Mouse (Mus musculus) urinary bladder, postnatal 10 days (tissue): ENCODE results near the gene Tomm34.
"Not testable (repeated sequence)": the region's sequence is repeated elsewhere in the genome, so short reads cannot be mapped to it uniquely, and the experiment has no call there.

Source experiments
- DNase-seq: peaks from one replicate; pipeline ENCODE4 v3.0.0; 2022; ENCODE audit warnings: low spot score

Gene Tomm34

DNA sequence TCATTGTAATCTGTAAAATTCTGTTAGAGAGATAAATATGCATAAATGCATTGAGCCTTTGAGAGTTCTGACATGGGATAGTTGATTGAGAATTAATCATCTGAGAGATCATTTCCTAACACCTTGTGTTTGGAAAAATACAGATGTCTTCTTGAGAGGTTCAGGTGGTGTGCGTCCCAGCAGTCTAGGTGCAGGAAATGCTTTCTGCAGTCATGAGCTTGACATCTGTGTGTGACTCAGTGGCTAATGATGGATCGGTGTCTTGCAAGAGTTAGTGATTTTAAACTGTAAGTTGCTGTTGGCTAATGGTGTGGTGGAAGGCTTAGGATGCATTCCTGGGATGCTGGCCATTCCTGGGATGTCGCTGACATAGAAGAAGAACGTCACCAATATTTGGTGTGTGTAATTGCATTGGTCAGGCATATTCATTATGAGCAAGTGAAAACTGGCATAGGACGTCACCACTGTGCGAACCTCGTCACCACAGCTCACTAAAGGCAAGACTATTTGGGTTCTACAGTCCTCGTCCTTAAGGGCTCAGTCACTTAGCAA, 6.0 kb upstream of the Tomm34 start:
- DNase-seq = no peak

DNA sequence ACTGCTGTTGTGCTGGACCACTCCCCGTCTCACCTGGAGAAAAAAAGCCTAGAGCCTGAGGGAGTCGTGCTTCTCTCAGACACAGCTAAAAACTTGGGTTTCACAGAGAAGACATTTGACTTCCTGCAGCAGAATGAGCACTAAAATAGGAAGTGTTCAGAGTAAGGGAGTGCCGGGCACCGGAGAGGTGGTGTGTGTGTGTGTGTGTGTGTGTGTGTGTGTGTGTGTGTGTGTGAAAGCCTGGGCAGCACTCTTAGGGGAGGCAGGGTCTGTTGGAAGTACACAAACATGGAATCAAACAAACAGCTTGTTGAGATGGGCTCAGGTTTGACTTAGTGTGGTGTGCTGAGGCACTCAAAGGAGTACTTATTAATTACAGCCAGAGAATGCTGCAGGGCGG, 4.1 kb upstream of the Tomm34 start:
- no peak for DNase-seq

DNA sequence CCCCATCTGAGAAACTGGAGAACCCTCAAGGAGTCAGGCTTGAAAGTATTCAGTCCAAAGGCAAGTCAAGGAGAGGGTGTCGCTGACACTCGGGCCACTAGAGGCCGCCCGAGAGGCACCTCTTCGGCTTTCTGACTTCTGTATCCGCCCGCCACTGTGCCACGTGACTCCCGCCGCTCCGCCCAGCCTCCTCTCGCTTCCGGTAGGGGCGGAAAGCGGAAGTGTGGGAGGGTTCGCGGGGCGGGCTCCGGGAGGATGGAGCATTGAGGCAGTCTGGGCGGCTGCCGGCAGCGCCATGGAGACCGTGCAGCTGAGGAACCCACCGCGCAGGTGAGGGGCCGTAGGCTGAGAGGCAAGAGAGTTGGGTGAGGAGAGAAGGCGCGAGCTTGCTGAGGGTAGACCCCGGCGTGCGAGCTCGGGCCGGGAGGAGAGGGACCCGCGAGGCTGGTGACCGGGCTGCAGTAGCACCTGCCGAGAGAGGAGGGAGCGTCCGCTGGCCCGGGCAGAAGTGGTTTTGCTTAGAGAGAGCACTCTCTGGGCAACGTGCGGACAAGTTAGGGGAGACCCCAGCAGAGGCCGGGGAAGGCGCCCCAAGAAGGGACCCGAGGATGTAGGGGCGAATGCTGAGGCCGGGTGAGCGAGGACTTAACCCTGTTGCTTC, 3.1 kb upstream of the Tomm34 start:
- DNase-seq = peak; percentile 93

DNA sequence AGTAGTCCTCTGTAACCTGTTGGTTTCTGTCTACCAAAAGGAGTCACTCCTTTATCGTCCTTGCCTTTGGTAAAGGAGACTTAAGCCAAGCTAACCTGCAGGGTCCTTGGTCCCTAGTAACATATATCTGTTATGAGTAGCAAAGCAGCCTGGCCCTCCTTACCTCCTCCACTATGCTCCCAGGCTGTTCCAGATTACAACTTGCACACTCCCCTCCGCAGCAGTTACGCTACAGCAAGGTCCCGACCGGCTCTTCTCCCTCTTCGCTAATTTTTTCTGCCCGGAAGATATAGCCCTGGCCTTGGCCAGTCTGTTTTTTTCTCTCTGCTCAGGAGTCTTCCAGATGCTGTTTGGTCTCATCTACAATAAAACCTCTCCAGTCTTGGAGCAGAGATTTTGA, 2.2 kb upstream of the Tomm34 start:
- DNase-seq = no peak

DNA sequence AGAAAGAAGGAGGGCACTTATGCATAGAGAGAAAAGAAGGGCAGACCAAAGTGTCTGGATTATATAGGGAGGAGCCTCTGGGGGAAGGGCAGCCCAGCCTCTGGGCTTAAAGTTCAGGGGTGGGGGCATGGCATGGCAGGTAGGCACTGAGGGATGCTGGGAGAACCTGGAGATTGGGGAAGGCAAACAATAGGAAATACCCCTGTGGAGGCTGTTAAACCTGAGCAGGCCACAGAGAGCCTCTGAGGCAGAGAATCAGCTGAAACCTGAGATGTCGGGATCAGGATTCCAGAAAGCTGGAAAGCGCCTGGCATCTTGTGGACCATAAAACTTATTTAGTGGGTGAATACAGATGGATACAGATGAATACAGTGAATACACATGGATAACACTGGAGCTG, 1.1 kb upstream of the Tomm34 start:
- no peak for DNase-seq

DNA sequence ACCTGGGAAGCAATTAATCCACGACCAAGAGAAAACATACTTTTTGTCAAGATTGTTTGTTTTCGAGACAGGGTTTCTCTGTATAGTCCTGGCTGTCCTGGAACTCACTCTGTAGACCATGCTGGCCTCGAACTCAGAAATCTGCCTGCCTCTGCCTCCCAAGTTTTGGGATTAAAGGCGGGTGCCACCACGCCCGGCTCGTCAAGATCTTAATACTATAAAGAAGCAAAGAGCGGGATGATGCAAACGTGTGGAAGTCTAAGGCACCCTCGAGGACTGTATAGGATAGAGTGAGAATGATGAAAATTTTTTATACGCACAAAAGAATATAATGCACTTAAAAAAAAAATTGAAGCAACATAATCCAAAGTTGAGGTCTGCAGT, 460 bp upstream of the Tomm34 start:
- not testable (repeated sequence) for DNase-seq

DNA sequence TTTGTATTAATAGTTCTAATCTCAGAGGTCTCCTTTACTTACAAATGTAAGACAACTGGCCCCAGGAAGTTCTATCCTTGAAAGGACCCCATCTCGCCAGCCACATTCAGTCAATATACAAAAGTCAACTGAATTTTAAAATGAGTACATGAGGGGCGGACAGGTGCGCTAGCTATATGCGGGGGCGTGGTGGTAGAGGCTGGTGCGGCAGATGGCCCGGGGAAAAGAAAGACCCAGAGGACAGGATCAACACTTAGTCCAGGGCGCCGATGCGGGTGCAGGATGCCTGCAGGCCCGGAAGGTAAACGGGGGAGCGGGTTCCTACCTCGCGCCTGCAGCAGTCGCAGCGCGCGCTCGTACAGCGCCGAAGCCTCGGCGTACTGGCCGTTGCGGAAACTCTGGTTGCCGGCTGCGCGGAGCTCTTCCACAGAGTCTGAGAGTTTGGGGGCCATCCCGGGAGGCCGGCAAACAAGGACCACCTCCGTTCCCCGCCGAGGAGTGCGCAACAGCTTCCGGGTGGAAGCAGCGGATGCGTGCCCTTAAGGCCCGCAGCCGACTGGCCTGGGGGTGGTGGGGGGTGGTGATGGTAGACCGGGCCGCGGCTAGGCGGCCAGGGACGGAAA, 716 bp downstream of the Tomm34 start, which contains the start of gene Stk4:
Gene Stk4, plus strand, starts transcription at position 181 of the 623 bp plus-strand sequence.
- DNase-seq = no peak

DNA sequence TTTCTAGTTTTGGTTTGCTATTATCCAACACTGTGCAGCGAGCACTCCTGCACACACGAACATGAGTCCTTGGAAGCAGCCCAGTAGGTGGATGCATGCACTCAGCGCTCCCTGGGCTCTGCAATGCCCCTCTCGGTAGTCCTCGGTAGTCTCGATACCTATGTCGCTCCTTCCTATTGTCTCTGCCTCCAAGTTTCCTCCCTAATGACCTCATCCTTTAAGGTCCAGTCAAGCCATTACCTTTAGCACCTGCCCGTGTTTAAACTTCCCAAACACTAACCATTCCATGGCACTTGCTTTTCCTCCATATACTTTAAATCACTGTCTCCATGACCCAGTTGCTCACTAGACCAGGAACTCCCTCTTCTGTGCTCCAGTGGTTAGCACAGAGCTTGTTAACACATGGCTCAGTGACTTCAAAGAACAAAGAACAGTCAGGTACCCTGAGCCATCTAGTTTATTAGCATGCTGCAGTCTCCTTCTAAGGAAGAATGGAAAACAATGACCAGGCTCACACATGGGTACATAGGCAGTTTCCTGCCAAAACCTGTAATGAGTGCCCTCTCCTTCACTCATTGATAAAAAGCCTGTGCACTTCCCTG, 11.2 kb downstream of the Tomm34 start:
- DNase-seq = no peak

DNA sequence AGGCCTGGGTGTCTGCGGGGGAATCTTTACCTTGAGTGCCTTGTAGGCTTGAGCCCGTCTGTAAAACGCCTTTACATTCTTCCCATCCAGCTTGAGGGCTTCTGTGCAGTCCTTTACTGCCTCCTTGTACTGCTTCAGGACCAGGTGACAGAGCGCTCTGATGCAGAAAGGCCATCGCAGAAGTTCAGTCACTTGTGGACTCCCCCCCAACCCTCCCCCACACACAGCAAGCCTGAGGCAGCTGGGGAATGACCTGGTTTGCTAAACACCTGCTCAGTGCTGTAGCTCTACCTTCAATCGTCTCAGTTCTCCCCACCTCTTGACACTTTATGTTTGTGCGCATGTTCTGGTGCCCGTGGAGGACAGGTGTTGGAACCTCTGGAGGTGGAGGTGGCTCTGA, 16.3 kb downstream of the Tomm34 start:
- DNase-seq = no peak

DNA sequence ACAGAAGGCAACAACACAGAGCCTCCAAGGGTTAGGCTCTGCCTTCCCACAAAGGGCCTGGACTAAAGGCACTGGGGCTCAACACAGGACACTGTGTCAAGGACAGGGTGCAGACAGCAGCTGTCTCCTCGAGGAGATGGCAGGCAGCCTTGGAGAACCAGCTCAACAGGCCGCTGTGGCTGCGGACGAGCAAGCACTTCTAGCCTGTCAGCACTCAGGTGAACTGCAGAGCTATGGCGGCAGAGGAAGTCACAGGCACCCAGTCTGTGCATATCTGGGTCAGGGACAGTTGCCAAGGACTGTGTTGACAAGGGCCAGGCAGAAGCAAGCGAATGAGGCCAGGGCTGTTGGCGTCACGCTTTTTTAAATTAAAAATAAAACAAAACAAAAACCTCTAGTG, 17.2 kb downstream of the Tomm34 start:
- no peak for DNase-seq

DNA sequence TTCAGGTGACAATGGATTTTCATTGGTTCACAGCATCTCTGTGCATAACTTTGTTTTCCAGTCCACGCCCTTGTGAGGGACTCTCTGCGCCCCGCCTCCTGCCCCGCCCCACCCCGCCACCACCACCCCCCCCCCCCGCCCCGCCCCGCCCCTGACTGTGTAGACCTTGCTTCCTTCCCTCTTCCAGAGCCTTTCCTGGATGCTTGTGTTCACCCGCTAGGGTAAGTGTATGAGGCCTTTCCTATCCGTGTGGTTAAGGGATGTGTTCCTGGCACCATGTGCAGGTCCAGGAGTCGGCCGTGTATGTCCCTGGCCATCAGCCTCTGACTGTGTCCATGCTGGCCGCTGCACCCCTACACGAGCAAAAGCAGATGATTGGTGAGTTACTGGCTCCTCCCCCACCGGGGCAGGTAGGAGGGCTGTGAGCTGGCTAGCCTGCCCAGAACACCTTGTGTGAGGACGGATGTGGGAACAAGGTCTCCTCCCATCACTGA, 23.7 kb downstream of the Tomm34 start:
- no peak for DNase-seq

DNA sequence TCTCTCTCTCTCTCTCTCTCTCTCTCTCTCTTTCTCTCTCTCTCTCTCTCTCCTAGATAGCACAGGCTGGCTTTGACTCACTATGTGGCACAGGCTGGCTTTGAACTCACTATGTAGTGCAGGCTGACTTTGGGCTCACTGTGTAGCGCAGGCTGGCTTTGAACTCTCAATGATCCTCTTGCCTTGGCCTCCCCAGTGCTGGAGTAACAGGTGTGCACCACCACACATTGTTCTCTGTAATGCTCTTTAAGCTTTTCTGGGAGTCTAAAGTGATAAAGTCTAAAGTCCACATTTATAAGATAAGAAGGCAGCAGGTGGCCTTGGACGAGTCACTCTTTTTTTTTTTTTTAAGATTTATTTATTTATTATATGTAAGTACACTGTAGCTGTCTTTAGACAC, 29.4 kb downstream of the Tomm34 start:
- DNase-seq = no peak

DNA sequence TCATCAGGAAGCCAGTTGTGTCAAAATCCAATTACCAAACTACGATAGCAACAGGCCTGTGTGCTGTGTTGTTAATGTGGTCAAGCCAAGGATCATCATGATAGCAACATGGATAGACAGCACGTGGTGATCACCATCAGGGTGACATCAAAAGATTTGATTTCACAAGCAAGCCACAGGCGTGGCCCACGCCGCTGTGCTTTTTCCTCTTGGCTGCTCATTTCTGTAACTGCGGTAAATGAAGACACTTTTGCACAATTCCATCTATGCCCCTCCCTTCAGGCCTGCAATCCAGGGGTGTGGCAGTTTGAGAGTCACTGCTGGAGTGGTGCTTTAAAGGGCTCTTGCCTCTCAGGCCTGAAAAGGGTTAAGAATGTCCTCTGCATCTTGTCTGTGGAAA, 30.0 kb downstream of the Tomm34 start:
- no peak for DNase-seq

DNA sequence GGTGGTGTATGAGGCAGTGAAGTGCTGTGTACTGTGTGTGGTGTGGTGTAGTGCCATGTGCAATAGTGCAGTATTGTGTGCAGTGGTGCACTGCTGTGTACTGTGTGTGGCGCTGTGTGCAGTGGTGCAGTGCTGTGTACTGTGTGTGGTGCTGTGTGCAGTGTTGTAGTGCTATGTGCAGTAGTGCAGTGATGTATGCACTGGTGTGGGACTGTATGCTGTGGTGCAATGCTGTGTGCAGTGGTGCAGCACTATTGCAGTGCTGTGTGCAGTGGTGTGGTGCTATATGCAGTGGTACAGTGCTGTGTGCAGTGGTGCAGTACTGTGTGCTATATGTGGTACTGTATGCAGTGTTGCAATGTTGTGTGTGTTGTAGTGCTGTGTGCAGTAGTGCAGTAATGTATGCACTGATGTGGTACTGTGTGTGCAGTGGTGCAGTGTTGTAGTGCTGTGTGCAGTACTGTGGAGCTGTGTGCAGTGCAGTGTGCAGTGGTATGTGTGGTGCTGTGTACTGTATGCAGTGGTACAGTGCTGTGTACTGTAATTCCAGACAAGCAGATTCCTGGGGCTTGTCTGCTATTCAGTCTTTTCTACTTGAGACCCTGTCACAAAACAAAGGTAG, 32.5 kb downstream of the Tomm34 start:
- no peak for DNase-seq

DNA sequence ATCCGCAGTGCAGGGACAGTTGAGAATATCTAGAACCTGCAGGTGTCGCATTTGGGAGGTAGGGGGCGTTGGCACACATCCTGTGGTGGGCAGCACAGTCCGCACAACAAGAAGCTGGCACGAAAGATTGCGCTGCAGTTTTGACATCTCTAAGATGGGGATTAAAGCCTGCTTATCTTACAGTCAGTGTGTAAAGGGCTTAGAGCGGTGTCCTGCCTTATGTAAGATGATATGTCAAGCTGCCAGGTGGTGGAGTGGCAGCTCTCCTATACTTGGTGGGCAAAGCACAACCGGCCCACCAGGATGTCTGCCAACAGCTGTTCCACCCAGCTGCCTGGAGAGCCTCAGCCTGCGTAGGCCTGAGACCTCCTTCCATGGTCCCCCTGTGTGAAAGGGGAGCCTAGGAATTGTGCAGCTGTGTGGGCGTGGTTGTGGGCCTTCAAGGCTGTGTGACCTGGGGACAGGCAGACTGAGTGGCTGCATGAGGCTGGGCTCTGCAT, 34.4 kb downstream of the Tomm34 start:
- no peak for DNase-seq

DNA sequence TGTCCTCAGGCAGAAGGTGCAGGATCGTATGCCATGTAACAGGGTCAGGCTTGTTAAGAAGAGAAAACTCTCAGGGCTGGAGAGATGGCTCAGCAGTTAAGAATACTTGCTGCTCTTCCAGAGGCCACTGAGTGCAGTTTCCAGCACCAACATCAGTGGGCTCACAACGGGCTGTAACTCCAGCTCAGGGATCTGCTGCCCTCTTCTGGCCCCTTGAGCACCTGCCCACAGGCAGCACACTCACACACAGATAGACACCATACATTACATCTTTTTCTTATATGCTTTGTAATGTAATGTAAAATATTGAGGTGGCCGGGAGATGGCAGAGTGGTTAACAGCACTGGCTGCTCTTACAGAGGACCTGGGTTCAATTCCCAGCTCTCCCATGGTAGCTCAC, 38.0 kb downstream of the Tomm34 start:
- no peak for DNase-seq

DNA sequence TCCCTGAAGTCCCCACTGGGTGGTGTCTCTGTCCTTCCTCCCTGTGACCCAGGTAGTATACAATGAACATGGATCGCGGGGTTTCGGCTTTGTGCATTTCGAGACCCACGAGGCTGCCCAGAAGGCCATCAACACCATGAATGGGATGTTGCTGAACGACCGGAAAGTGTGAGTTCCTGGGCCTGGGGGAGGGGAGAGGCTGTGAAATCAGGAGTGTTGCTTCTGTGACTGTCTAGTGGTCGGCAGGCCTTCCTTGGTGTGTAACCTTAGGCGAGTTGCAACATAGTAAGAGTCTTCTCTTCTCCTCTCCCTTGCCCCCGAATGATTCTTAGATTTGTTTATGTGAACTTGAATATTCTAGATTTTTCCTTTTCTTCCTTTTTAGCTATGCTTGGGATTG, 39.8 kb downstream of the Tomm34 start:
- DNase-seq = no peak

DNA sequence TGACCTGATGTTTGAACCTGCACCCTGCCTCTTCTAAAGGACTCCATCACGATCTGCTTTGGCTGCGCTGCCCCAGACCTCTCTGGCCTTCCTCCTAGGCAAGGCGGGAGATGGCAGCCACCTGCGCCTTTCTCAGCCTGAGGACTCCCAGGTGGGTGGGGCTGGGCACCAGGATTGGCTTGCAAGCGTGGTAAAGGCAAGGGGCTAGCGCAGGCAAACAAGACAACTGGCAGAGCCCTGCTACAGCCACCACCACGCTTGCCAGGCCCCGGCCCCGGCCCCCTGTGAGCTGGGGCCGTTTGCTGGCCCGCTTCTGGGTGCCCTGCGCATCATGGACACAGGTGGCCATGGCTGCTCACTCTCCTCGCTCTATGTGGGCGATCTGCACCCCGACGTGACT, 45.8 kb downstream of the Tomm34 start, which contains the start of gene Pabpc1l:
Gene Pabpc1l, plus strand, starts transcription at position 301 of the 400 bp plus-strand sequence.
- no peak for DNase-seq

DNA sequence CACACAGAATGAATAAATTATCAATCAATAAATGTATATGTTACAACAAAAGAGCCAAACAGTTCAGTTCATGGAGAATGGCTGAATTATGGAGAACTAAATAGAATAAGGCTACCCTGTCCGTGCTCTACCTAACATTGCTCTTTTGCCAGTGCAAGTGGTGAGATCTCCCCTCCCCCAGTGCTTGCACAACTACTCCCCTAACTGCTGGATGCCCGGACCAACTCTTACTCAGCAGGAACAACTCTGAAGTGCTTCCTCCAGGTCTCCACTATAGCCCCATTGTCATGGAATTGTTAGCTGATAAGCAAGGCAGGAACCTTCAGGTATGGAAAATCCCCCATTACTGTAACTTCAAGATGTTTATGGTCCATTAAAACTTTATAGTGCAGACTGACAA, 48.9 kb downstream of the Tomm34 start:
- no peak for DNase-seq

DNA sequence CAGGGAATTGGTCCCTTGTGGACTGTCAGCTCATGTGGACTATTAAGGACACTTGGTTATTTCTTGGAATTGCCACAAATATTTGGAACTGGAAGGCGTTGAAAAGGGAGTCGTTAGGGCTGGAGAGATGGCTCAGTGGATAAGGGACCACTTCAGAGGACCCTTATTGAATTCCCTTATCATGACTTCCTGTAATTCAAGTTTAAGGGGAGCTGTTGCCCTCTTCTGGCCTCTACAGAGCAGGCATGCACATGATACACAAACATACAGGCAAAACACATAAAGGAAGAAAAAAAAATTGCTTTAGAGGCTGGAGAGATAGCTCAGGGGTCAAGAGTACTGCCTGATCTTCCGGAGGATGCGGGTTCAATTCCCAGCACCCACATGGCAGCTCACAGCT, 51.0 kb downstream of the Tomm34 start:
- DNase-seq = no peak

DNA sequence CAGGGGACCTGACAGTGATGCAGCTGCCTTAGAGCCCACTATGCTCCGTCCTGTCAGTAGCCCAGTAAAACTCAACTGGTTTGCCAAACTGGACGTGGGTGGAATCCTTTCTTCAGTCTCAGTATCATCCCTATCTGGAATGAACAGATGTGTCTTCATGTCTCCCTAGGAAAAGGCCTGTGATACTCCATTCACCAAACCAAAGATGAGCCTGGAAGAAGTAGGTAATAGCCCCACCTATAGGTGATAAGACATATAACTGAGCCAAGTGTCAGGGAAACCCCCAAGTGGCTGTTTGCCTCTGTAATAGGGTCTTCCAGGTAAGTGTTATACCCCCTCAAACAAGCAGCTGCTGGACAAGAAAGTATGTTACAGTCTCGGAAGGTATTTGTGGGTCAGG, 52.1 kb downstream of the Tomm34 start:
- no peak for DNase-seq

DNA sequence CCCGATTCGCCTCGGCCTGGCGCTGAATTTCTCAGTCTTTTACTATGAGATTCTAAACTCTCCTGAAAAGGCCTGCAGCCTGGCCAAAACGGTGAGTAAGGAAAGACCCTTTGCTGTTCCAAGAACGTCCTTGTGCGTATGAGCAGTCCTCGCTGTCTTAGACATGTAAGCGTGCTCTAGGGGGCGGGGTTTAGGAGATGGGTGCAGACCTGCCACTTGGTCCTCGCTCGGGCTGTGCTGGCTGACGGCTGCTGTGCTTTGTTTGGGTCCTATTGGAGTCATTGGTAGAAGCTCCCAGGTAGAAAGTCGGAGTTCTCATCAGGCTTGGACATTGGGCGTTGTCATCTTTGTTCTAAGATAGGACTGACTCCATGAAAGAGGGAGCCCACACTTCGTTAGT, 55.7 kb downstream of the Tomm34 start:
- no peak for DNase-seq

DNA sequence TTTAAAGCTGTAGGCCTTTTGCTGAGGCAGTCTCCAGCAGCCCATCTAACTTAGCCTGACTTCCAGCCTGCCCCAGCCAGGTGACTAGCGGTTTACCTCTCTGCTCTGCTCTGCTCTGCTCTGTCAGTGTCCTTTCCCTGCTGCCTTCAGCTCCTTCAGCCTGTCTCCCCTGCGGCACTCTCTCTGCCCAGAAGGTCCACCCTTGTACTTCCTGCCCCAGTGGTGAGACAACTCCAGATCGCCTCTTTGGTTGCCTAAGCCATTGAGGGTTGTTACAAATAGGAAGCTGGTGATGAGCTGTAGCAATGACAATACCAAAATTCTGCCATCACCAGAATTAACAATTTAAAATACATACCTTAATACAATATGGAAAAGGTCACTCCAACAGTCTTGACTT, 60.0 kb downstream of the Tomm34 start:
- no peak for DNase-seq
